Mouse (Mus musculus) E14TG2a.4 (cell line): ENCODE measurements around the gene Adgrg1.

Experiments
- H3K27me3 ChIP-seq: 2 replicates; pipeline ENCODE4 v1.6.1; 2014; ENCODE audit warnings: low read length, control low read depth; ENCODE audit not compliant: insufficient read depth
- H3K36me3 ChIP-seq: 2 replicates; pipeline ENCODE4 v1.6.1; 2014; ENCODE audit warnings: low read length, control low read depth; ENCODE audit not compliant: insufficient read depth
- H3K4me1 ChIP-seq: replicated peaks from 2 replicates; pipeline ENCODE4 v1.6.1; 2014; ENCODE audit warnings: low read depth, low read length, control low read depth
- H3K4me3 ChIP-seq: replicated peaks from 2 replicates; pipeline ENCODE4 v1.5.1; 2014; ENCODE audit warnings: mild to moderate bottlenecking, low read length
- H3K9me3 ChIP-seq: 2 replicates; pipeline ENCODE4 v1.6.1; 2014; ENCODE audit warnings: low read length, control low read depth
- CTCF ChIP-seq: conservative IDR thresholded peaks from 2 replicates; pipeline ENCODE4 v1.5.1; 2014; ENCODE audit warnings: low read length
- NANOG ChIP-seq: IDR thresholded peaks from 2 replicates; pipeline ENCODE4 v1.6.1; 2014; ENCODE audit warnings: borderline replicate concordance, low read length, mixed read lengths
- POU5F1 ChIP-seq: IDR thresholded peaks from 2 replicates; pipeline ENCODE4 v1.6.1; 2014; ENCODE audit warnings: low read length, borderline replicate concordance

Adgrg1 gene

DNA sequence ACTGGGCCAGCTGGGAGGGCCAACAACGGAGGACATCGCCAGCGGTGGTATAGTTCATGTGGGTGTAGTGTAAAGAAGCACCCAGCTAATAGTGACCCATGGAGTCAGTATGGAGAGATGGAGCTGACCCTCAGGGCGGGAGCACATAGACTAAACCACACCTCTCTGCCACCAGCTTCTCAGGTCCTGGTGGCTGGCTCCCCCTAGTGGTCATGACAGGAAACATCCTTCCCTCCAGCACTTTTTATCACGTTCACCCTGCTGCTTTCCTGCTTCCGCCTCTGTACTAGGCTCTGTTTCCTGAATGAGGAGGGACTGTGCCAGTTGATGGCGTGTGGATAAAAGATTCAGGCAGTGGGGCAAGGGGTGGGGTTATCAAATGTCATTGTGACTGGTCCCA lies 27.1 kb downstream of the Adgrg1 start:
- Histone ChIP-seq H3K36me3 (no peaks in the 10 kb centered on the region), H3K4me3 (0 out of 2 replicates have a peak overlapping the region, but pooled peaks have one; percentile 13), H3K4me1 (peaks cover 55% of the 10 kb centered on the region), H3K9me3 (no peaks in the 10 kb centered on the region), H3K27me3 (no peaks in the 10 kb centered on the region)
- TF ChIP-seq POU5F1 = no peak
- no peak for TF ChIP-seq NANOG
- peak; percentile 82 for TF ChIP-seq CTCF

DNA sequence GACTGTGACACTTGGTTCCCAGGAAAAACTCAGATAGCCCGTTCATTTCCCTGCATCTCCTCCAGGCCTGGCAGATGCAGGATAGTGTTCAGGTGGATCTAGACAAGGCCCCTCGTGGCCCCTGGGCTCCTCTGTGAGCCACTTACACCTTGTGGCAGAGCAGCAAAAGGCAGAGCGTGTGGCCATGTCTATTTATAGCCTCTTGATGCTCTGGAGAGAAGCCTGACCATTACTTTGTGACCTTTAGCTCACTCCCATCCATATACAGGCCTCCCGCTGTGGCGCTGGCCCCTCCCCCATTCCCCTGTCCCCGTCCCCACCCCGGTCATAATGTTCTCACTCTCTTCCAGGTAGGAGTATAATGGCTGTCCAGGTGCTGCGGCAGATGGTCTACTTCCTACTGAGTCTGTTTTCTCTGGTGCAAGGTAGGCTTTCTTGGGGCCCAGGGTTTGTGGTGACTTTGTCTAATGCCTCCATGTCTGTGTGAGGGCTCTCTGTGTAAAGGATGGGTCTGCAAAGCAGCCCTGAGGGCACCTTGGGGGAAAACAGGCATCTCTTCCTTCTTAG lies 27.6 kb downstream of the Adgrg1 start:
- TF ChIP-seq POU5F1 = no peak
- TF ChIP-seq CTCF = no peak
- no peak for TF ChIP-seq NANOG

DNA sequence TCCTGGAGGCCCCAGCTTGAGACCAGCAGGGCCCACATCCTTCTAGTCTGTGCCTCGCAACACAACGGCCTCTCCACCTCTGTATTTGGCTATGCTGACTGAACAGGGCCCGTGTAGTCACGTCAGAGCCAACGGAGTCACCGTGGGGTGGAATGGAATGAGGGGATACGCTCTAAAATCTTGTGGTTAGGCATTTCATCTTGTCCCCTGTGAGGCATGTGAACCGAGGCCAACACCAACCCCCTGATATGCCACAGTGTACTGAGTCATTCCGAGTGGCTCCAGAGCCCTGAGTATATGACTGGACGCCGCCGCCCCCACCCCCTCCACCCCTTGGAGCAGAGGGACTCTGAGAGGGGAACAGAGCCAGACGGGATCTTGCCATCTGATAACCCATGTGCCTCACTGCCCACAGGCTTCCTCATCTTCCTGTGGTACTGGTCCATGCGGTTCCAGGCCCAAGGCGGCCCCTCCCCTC lies 37.9 kb downstream of the Adgrg1 start:
- peaks cover 10% of the 10 kb centered on the region for H3K27me3 ChIP-seq
- TF ChIP-seq CTCF (no peak), NANOG (no peak), POU5F1 (no peak)
- no peaks in the 10 kb centered on the region for H3K36me3 ChIP-seq
- peaks cover 15% of the 10 kb centered on the region for H3K4me1 ChIP-seq
- no peak overlapping the region; the same call in 1 of the 2 replicates for H3K4me3 ChIP-seq
- H3K9me3 ChIP-seq = no peaks in the 10 kb centered on the region

More for the DNA sequence above, 27.6 kb downstream of the Adgrg1 start:
- no peaks in the 10 kb centered on the region for H3K36me3 ChIP-seq
- H3K9me3 ChIP-seq = no peaks in the 10 kb centered on the region
- peak overlapping the region; percentile 13; the same call in 1 of the 2 replicates for H3K4me3 ChIP-seq
- peaks cover 52% of the 10 kb centered on the region for H3K4me1 ChIP-seq
- no peaks in the 10 kb centered on the region for H3K27me3 ChIP-seq

DNA sequence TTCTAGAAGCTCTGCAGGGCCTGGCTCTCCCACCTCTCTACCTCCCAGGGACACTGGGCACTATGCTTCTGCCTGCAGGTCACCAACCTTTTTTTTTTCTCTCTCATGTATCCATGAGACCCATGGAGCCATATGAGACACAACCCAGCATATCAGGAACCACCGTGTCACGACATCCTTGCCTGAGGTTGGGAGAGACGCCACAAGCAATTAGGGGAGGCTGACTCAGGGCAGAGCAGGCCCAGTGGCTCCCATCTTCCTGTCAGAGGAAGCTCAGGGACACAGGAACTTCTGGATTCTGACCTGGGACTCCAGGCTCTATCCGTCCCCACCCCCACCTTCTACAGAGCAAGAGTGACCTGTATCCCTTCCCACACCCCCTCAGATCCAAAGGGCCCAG lies 41.3 kb downstream of the Adgrg1 start:
- no peaks in the 10 kb centered on the region for H3K36me3 ChIP-seq
- peaks cover 8% of the 10 kb centered on the region; the same call in 1 of the 2 replicates for H3K9me3 ChIP-seq
- H3K27me3 ChIP-seq = peaks cover 10% of the 10 kb centered on the region
- H3K4me1 ChIP-seq = peaks cover 23% of the 10 kb centered on the region
- TF ChIP-seq NANOG = no peak
- no peak for TF ChIP-seq POU5F1
- no peak for TF ChIP-seq CTCF
- no peak overlapping the region for H3K4me3 ChIP-seq

GRCm38 (mm10) chr8:95016684-95017083 lies 42.1 kb downstream of the Adgrg1 start:
- no peak for TF ChIP-seq POU5F1
- TF ChIP-seq CTCF = no peak
- no peak for TF ChIP-seq NANOG
- peaks cover 10% of the 10 kb centered on the region for H3K27me3 ChIP-seq
- H3K4me3 ChIP-seq = no peak overlapping the region
- H3K4me1 ChIP-seq = peaks cover 31% of the 10 kb centered on the region
- peaks cover 8% of the 10 kb centered on the region; the same call in 1 of the 2 replicates for H3K9me3 ChIP-seq
- no peaks in the 10 kb centered on the region for H3K36me3 ChIP-seq

- TF ChIP-seq POU5F1 (no peak), CTCF (no peak), NANOG (no peak)
- Histone ChIP-seq H3K4me1 (peaks cover 35% of the 10 kb centered on the region), H3K27me3 (peaks cover 10% of the 10 kb centered on the region), H3K4me3 (no peak within 1 kb of the TSS), H3K9me3 (peaks cover 8% of the 10 kb centered on the region; the same call in 1 of the 2 replicates), H3K36me3 (no peaks in the 10 kb centered on the region)
These were observed 42.9 kb downstream of the Adgrg1 start, which contains the start of gene Adgrg3 for GRCm38 (mm10) chr8:95017451-95017850. TSS of gene Adgrg3 (plus strand) at chr8:95017692.

DNA sequence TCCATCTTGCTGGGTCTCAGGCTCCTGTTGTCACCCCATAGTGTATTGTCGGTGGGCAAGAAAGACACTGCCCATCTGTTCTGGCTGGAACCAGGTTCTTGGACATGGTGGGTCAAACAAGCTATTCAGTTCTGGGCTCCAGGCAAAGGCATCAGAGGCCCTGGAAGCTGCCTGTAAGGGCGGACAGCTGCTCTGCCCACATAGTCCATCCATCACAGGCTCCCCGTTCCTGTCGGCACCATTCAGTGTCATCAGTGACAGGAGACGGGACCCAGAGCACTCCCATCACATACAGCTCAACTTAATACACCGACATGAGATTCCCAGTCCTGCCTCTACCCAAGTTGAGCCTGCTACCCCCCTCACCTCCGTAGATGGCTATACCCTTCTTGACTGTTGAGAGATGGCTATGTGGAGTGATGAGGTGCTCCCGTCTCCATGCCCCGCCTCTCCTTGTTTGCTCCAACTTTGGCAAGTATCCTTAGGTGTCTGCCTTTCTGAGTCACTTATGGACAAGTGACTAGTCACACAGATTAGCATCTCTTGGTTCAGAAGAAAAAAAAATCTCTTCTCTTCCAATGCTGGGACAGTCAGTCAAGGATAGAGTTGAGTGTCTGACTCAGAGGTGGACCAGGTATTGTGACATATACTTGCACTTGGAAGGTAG lies 43.6 kb downstream of the Adgrg1 start:
- peaks cover 8% of the 10 kb centered on the region; the same call in 1 of the 2 replicates for H3K9me3 ChIP-seq
- peaks cover 7% of the 10 kb centered on the region for H3K27me3 ChIP-seq
- peaks cover 35% of the 10 kb centered on the region for H3K4me1 ChIP-seq
- TF ChIP-seq NANOG = no peak
- TF ChIP-seq CTCF = no peak
- no peak for TF ChIP-seq POU5F1
- no peak overlapping the region for H3K4me3 ChIP-seq
- no peaks in the 10 kb centered on the region for H3K36me3 ChIP-seq

DNA sequence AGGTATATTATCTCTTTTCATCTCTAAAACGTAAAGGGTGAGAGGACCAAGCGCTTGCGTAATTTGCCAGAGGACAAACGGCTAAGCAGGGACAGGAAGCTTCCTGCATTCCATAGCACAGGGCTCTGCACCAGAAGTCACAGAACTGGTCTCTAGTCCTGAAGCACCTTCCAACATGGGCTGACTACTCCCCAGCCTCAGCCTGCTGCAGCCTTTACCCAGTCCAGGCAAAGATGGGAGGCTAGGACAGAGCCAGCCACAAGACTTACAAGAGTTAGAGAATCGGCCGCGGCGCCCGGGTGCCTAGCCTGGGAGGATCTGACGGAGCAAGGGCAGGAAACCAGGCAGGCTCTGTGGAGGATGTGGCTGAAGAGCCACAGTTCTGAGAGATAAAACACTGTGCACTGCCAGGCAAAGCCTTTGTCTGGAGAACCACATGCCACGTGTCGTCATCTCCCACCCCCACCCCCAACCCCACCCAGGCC lies 45.8 kb downstream of the Adgrg1 start:
- H3K36me3 ChIP-seq = no peaks in the 10 kb centered on the region
- H3K27me3 ChIP-seq = no peaks in the 10 kb centered on the region
- H3K4me1 ChIP-seq = peaks cover 49% of the 10 kb centered on the region
- no peak overlapping the region for H3K4me3 ChIP-seq
- H3K9me3 ChIP-seq = peaks cover 8% of the 10 kb centered on the region; the same call in 1 of the 2 replicates
- TF ChIP-seq NANOG (no peak), POU5F1 (no peak), CTCF (no peak)
